Mouse (Mus musculus) c-Kit-positive CD71-negative TER-119-negative erythroid progenitor cells, embryonic 14.5 days (primary cell): ENCODE data around the gene Plin5.

ENCODE experiments used
- DNase-seq: peaks from one replicate; pipeline ENCODE4 v3.0.0-alpha.2; 2013; ENCODE audit warnings: low read depth

The Plin5 gene

DNA sequence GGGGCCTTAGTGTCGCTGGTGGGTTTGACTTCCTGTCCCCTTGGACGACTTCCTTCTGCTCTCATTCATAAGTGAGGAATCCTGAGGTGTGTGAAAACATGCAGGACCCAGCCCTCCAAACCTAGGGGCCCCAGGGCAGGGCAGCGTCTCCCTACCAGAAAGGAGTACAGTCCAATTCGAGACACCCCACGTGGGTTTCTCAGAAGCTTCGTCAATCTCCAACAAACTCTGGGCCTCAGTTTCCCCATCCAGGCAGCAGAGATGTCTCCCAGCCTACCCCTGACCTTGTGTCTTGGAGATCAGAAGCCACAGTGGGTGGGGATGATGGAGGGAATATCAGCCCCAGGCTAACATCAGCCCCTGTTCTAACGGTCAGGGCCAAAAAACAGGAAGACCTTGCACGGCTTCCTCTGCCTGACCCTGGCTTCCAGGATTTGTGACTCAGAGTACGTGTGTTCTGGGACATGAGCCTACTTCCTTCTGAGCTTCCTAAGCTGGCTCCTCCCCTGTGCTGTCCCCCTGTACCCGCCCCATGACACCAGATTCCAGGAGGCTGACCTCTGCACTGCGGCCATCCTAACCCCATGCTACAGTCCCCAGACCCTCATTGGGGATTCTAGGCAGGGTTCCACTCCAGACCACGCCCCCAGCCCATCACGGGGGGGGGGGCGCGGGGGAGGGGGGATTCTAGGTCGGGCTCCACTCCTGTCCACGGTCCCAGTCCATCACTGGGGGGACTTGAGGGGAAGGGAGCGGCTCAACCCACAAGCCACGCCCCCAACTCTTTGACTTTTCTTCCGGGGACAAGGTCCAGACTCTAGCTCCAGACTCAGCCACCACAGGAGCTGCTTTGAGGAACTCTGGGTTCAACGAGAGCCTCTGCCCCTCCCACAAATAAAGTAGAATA is 16.3 kb upstream of the Plin5 start:
- no peak for DNase-seq

DNA sequence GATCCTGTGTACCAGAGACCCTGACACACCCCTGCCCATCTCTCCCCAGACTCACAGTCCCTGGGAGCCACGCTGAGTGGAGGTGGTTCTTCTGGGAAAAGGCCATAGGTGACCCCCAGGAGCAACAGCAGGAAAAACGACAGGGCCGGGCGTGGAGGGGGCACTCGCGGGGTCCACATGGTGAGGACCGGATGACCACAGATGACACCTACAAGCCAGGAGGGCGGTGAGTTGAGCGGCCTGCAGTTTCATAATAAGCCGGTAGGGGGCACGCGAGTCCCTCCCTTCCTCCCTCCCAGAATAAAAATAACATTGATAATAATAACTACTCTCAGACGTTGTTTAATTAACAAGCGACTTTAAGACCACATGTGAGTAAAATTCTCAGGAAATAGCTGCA is 15.3 kb upstream of the Plin5 start:
- no peak for DNase-seq

DNA sequence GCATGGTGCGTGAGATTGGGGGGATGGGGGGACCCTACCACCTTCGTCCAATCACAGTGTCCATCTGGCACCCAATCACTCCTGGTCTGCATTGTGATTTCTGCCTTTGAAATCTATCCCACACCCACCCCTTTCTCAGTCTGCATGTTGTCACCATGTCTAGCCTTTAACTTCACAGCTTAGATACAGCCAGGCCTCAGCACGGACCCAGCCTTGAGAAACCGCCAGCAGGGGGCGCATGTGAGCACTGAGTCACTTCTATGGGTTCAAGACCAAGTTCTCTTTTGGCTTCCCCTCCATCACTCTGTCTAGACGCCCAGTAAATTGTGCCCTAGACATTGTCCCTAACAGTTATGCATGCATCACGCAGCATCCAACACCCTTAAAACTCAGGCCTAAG is 14.4 kb upstream of the Plin5 start:
- DNase-seq, result no peak

DNA sequence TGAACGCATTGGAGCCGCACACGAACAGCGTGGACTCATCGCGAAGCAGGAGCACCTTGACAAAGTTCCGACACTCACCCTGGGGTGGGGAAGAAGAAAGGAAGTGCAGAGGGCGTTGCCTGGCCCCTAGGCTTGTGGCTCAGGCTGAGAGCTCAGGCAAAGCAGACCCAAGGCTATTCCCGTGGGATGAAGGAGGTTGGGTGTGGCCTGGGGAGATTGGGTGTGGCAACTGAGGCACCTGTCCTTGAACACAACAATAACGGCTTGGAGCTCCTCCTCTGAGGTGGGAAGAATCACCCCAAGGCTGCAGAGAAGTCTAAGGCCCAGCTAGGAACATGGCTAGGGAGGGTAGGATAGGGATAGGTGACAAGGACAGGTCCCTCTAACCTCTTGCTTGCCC is 13.7 kb upstream of the Plin5 start:
- no peak for DNase-seq

DNA sequence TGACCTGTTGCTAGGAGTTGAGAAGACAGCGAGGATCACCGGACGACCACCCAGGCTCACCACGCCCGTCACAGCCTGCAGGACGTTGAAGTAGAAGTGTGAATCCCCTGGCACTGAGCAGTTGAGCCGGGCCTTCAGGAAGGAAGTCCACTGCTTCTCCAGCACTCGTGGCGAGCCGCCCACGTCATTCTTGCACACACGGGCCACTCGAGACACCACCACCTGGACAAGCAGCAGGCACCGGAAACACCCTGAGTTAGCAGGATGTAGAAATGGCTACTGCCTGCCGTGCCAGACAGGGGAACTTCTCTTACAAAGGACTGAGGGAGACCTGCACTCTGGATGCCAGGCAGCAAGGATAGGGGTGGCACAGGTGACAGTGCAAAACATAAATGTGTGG is 10.8 kb upstream of the Plin5 start:
- no peak for DNase-seq

DNA sequence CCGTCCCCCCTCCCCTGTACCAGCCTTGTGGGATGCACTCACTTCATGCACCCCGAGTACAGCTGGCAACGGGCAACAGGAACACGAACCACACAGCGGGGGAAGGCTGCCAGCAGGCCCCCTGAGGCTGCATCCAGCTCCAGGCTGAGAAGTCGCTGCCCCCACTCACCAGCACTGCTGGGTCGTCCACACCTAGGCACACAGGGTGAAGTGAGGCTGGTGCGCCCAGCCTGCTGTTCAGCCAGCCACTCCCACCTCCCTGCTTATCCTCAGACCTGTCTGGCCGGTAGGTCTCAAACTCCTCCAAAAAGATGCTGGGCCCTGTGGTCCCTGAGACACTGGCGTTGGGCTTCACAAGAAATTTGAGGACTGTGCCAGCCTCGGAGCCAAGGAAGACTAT is 8.8 kb upstream of the Plin5 start:
- DNase-seq, result no peak

DNA sequence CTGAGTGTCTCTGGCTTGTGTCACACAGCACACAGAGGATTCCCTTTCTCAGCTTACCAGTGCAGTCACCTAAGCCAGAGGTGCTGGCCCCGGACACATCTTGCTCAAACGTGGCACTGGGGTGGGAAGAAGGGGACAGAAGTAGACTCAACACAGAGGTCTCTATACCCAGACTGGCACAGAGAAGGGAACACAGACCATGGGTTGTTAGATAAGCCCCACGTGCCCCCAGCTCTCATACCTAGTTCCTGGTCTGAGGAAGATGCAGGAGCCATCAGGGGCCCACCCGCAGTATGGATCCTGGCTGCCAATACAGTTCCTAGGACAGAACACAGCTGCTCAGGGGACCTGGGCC is 7.9 kb upstream of the Plin5 start:
- no peak for DNase-seq

DNA sequence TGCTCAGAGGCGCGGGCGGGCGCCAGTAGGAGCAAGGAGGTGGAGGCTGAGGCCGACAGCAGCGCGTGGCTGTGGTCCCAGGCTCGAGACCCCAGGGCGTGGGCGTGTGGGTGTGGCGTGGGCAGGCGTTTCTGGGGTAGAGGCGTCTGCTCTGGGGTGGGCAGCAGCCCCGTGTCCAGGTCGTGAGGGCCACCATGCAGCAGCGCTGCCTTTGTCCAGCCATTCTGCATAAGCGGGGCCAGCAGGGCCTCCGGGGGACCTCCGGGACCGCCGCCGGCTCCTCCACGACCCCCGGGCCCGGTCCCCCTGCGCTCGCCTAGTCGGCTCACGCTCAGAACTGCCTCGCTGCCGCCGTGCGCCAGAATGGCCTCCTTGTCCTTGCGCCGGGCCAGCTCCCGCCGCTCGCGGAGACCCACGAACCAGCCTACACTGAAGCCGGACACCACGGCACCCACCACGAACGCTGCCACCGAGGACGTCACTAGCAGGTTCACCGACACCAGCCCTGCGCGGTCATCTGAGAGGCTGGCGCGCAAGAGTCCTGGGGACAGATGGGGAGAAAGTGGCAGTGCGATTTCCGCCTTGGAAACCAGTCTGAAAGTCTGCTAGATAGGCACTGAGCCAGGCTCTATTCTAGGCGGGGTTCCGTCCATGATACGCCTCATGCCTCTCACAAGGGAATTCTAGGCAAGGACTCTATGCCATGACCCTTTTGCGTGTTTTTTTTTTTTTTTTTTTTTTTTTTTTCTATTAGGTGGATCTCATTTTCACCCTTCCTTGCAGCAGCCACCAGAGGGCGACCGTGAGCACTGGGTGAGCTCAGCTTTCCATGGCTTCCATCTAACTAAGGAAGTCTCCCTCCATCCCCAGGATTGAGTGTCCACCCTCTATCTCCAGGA is 7.2 kb upstream of the Plin5 start:
- no peak for DNase-seq

DNA sequence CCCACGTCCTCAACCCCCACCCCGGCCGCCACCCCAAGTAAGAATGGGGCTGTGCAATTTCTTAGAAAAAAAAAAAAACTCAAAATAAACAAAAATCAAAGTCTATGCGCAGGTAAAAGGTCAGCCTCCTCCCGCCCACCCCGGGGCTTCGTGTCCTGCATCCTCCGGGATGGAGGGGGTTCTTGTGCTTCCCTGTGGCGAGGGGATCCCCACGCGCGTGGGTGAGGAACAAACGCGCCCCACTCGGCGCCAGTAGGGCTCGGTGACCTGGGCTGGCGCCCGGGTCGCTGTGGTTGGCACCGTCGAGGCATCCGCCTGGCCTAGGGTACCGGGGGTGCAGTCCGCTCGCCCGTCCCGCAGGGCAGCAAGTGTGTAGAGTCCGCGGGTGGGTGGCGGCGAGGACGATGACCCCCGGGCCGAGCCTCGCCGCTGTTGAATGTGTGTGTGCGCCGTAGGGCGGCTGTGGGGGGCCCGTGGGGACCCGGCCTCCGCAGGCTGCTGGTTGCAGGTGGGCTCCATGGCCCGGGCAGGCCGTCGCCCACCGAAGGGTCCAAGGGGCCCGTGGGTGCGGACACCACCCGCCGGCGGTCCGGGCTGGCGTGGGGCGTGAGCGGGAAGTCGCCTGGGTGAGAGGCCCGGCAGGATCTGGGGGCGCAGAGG is 6.4 kb upstream of the Plin5 start:
- DNase-seq, result no peak

DNA sequence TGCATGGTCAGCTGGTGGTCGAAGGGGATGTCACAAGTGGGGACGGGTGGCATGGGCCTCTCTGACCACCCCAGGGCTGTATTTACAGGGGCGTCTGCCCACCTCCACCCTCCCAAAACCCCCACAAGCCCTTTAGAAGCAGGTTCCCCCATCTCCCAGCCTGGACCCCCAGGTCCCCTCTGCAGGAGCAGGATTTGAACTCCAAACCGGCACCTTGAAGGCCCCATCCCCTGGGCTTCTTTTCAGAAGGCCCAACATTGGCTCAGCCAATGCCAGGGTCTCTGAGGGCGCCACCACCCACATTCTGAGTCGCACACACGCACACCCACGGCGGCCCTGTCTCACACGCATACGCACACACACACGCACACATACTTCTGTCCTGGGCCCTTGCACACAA is 5.8 kb upstream of the Plin5 start:
- no peak for DNase-seq

DNA sequence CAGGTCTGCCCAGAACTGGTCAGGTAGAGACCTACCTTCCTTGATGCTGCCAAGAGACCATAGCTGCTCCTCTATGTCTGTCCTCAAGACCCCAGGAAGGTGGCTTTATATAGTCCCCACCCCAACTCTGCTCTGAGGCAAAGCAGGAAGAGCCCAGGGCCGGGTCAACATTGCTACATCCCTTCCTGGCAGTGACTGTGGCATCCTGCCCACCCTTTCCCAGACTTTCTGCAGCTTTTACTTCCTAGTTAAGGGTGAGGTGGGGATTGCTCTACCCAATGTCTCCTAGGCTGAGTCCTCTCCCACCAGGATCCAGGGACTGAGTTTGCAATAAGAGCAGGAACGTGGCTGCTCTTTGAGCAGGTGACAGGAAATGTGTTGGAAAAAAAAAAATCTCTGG is 4.4 kb upstream of the Plin5 start, which contains the start of gene Lrg1:
Gene Lrg1 (minus strand): TSS at position 176 of the 400 bp plus-strand sequence.
- no peak for DNase-seq

DNA sequence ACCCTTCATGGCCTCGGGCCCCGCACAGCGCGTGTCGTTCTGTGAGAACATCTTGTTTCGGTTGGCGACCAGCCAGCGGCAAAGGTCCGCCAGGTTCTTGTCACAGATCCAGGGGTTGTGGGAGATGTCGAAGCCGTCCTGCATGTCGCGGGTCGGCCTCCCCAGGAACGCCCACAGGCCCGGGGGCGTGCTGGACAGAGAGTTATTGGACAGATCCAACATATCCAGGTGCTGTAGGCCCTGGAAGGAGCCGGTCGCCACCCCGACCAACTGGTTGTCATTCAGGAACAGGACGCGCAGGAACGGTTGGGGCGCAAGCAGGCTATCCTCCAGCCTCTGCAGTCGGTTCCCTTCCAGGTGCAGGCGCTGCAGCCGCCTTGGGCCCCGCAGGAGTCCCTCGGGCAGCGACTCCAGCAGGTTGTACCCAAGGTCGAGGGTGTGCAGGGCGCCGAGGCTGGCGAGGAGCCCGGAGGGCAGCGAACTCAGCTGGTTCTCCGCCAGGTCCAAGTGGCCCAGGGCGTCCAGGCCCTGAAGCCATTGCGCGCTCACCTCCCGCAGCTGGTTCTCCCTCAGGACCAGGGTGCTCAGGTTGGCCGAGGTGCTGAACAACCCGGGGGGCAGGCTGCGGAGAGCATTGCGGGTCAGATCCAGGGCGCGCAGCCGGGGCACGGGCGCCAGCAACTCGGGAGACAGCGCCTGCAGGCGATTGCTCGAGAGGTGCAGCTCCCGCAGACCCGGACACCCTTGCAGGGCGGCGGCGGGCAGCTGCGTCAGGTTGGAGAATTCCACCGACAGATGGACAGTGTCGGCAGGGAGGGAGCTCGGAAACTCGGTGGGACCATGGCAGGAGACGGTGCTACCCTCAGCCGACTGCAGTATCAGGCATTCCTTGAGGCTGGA is 2.8 kb upstream of the Plin5 start:
- DNase-seq, result no peak

DNA sequence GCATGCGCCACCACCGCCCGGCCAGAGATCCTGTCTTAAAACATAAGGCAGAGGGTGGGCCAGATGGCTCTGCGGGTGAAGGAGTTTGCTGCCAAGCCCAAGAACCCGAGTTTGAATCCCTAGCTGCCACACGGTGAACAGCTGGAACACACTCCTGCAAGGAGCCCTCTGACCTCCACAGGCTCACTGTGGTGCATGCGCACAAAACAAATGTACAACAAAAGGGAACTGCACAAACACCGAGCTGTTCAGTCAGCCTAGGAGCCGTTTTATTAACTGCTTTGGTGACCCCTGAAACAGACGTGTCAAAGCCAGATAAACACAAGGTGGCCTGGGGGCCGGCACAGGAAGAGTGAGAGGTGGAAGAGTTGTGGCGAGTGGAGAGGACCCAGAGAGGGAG is 2.0 kb upstream of the Plin5 start:
- no peak for DNase-seq

DNA sequence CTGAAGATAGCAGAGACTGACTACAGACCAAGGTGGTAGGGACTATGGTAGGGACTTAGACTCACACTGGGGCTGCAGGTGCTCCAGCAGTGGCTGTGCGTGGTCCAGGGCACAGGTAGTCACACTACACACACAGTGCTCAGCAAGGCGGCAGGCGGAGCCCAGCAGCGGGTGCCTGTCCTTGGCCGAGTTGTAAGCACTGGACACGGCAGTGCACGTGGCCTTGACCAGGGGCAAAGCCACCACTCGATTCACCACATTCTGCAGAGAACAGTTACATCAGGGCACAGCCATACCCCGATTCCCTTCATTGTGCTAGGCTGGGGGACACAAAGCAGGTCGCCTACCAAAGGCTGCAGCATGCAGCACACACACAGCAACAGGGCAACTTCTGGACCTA is 1.2 kb downstream of the Plin5 start:
- no peak for DNase-seq

DNA sequence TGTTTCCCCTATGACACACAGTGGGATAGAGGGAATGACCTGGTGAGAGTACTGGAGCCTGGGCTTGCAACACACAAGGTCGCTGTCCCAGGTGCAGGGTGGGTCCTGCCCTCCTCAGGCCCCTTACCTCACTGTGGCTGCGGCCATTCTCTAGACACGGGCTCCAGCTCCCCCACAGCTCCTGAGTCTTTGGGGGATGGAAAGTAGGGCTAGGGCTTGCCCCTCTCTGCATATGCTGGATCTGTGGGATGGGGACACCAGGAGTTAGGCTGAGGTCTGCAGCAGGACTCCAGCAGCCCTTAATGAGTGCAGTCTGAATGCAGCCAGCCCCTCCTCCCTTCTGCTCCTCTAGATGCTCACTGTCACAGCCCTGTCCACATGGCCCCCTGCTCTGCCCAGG is 4.7 kb downstream of the Plin5 start:
- DNase-seq, result no peak

DNA sequence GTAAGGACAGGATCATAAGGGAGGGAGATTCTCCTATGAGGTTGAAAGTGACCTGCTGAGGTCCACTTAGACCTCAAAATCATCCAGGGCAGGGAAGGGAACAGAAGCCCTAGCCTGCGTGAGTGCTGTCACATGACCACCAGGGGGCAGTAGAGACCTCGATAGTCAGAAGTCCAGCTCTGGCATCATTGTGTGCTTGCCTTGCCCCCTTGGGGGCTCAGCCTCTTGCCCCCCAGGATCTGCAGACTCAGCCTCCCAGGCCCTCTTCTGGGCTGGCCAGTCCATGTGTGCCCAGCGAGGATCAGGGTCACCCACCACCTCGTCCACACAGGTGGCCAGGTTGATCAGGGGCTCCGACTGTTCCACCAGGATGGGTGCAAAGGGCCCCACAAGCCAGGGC is 5.5 kb downstream of the Plin5 start:
- peak; percentile 67 for DNase-seq

DNA sequence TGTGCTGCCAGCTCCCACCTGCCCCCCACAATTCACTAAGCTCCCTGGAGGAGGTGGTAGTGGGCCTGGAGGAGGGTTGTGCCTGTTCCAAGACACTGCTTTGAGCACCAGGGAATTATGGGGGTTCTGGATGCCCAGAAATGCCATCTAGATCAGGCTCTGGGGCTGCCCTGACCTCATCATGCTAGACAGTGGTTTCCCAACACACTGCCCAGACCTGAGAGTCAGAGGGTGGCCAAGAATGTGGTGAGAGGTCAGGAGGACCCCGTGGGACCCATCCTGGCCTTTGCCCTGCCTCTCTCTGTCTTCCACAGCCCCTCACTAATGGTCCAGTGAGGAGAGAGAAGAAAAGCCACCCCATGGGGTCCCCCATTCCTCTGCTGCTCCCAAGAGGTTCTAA is 6.4 kb downstream of the Plin5 start:
- no peak for DNase-seq

DNA sequence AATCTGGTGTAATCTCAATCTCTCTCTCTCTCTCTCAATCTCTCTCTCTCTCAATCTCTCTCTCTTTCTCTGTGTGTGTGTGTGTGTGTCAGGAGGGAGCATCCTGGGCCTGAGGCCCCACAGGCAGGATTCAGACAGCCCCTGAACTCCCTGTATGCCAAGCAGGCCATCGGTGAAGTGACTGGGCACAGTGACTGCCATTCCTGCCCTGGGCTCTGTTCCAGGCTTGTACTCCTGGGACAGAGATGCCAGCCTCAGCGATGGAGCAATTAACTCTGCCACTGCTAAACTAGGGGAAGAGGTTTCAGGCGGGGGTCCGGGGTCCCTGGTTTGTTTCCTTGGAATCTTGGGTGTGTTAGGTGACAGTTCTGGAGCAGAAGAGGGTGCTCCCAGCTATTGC is 6.8 kb downstream of the Plin5 start:
- DNase-seq, result no peak

DNA sequence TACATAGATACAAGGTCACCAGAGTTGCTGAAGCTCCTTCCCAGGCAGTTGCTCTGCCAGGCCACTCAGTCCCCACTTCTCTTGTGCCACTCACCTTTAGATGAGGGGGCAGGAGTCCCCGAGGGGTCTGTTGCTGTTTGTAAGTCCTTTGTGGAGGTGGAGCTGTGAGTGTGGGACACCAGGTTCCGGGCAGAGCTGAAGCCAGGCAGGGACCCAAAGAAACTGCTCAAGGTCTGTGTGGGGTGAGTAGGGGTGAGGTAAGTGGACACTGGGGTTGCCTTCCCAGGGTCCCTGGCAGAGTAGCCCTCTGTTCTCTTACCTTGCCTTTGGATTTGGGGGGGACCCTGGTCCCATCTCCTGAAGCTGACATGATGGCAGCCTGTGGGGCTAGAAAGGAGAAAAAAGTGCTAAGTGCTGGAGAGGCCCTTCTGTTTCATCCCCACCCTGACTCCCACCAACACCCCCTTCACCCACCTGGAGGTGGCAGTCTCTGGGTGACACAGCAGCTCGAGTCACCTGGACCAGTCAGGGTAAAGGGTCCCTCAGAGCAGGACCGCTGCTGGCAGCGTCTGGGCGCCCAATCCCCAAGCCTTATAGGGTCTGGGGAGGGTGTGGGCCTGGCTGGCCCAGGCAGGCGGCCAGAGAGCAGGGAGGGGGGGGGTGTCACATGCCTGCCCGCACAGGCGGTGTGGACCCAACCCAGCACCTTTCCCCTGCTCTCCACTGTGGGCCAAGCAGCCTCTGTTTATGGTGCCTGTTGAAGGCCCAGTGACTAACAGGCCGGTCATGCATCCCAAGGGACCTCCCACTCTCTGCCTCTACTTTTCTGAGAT is 8.0 kb downstream of the Plin5 start, which contains the start of gene Plin4:
Gene Plin4 (minus strand): TSS at position 585 of the 833 bp plus-strand sequence.
- no peak for DNase-seq

DNA sequence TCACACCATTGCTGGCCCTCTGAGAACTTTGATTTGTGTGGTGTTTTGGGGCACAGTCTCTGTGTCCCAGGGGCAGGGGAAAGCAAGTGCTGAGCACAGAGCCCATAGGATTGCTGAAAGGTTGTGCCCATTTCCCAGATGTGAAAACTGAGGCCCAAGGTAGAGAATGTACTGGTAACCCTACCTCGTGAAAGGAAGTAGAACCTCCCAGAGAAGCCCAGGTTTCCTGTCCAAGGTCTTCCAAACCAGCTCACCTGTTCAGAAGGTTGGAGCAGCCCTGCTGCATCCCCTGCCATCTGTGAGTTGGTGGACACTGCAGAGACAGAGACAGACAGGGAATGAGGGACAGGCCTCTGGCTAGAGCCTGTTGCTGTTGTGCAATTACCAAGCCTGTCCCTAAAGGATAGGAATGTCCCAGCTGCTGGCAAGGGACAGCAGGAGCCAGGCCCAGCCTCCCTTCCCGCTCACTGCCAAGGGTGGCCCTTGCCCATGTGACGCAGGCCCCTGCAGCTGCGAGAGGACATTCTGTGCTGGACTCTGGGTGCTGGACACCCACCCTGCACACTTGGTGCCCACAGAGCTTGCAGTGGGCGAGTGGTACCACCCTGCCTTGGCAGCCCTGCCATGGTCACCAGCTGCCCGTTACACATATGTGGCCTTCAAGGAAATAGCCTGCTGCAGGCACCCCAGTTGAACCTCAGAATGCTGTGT is 8.9 kb downstream of the Plin5 start:
- no peak for DNase-seq
